Mouse (Mus musculus): ENCODE measurements at regions not wholly inside any gene's neighbourhood (a gene's known extent, or its start where the extent isn't known, plus 50 kb on each side); places are given as distances from the start of the nearest gene placed in this dataset.
A peak's percentile ranks its signal among the peaks of the same experiment; 100 is the strongest.

GRCm38 (mm10) chr3:81482742-81483141 is 446.5 kb downstream of the Pdgfc start:
- H3K9ac ChIP-seq (ENCODE audit: low read depth, low read length) = no peak overlapping the region
- WGBS = 58% methylated on average over 2 of the region's 2 CpGs
- H3K36me3 ChIP-seq (ENCODE audit: control insufficient read depth, insufficient read depth, low read length) = no peaks in the 10 kb centered on the region
- H3K27me3 ChIP-seq (replicated peaks; ENCODE audit: control insufficient read depth, insufficient read depth, low read length) = no peaks in the 10 kb centered on the region
- no peak for ATAC-seq (ENCODE audit: low read depth)
- H3K4me2 ChIP-seq (ENCODE audit: low read depth, low read length) = no peak overlapping the region
- no peak overlapping the region for H3K27ac ChIP-seq (replicated peaks; ENCODE audit: low read depth, low read length)
- H3K9me3 ChIP-seq (ENCODE audit: control insufficient read depth, low read length) = no peaks in the 10 kb centered on the region
- no peaks in the 10 kb centered on the region for H3K4me1 ChIP-seq (ENCODE audit: control insufficient read depth, insufficient read depth, low read length)
- no peak for DNase-seq (ENCODE audit: low spot score)
- no peak overlapping the region for H3K4me3 ChIP-seq (ENCODE audit: low read depth, low read length)

- H3K4me1 ChIP-seq (ENCODE audit: control insufficient read depth, insufficient read depth, low read length) = no peaks in the 10 kb centered on the region
- H3K27ac ChIP-seq (replicated peaks; ENCODE audit: low read depth, low read length) = no peak overlapping the region
- no peak overlapping the region for H3K9ac ChIP-seq (ENCODE audit: low read depth, low read length)
- H3K27me3 ChIP-seq (replicated peaks; ENCODE audit: control insufficient read depth, insufficient read depth, low read length) = no peaks in the 10 kb centered on the region
- DNase-seq (ENCODE audit: low spot score) (peak; percentile 10), ATAC-seq (ENCODE audit: low read depth) (no peak)
- no peaks in the 10 kb centered on the region for H3K36me3 ChIP-seq (ENCODE audit: control insufficient read depth, insufficient read depth, low read length)
- H3K4me2 ChIP-seq (ENCODE audit: low read depth, low read length) = no peak overlapping the region
- no peaks in the 10 kb centered on the region for H3K9me3 ChIP-seq (ENCODE audit: control insufficient read depth, low read length)
- WGBS = 61% methylated on average over 2 of the region's 2 CpGs
- H3K4me3 ChIP-seq (ENCODE audit: low read depth, low read length) = no peak overlapping the region
These were observed 447.1 kb downstream of the Pdgfc start for GRCm38 (mm10) chr3:81483363-81483762.

GRCm38 (mm10) chr3:81505316-81505715 is 427.1 kb upstream of the Ctso start:
- DNase-seq (ENCODE audit: low spot score) (no peak), ATAC-seq (ENCODE audit: low read depth) (no peak)
- no peak overlapping the region for H3K4me3 ChIP-seq (ENCODE audit: low read depth, low read length)
- H3K9ac ChIP-seq (ENCODE audit: low read depth, low read length) = no peak overlapping the region
- 66% methylated on average over 1 of the region's 1 CpGs for whole genome bisulfite sequencing
- H3K9me3 ChIP-seq (ENCODE audit: control insufficient read depth, low read length) = no peaks in the 10 kb centered on the region
- H3K27ac ChIP-seq (replicated peaks; ENCODE audit: low read depth, low read length) = no peak overlapping the region
- H3K27me3 ChIP-seq (replicated peaks; ENCODE audit: control insufficient read depth, insufficient read depth, low read length) = no peaks in the 10 kb centered on the region
- no peaks in the 10 kb centered on the region for H3K4me1 ChIP-seq (ENCODE audit: control insufficient read depth, insufficient read depth, low read length)
- H3K36me3 ChIP-seq (ENCODE audit: control insufficient read depth, insufficient read depth, low read length) = no peaks in the 10 kb centered on the region
- H3K4me2 ChIP-seq (ENCODE audit: low read depth, low read length) = no peak overlapping the region

- 12% methylated on average over 2 of the region's 2 CpGs for WGBS
- Histone ChIP-seq H3K27me3 (replicated peaks; ENCODE audit: control insufficient read depth, insufficient read depth, low read length) (no peaks in the 10 kb centered on the region), H3K27ac (replicated peaks; ENCODE audit: low read depth, low read length) (no peak overlapping the region), H3K4me3 (ENCODE audit: low read depth, low read length) (no peak overlapping the region), H3K4me1 (ENCODE audit: control insufficient read depth, insufficient read depth, low read length) (no peaks in the 10 kb centered on the region), H3K9ac (ENCODE audit: low read depth, low read length) (no peak overlapping the region), H3K9me3 (ENCODE audit: control insufficient read depth, low read length) (no peaks in the 10 kb centered on the region), H3K4me2 (ENCODE audit: low read depth, low read length) (no peak overlapping the region), H3K36me3 (ENCODE audit: control insufficient read depth, insufficient read depth, low read length) (no peaks in the 10 kb centered on the region)
- ATAC-seq (ENCODE audit: low read depth) (no peak), DNase-seq (ENCODE audit: low spot score) (no peak)
These were observed 423.8 kb upstream of the Ctso start for GRCm38 (mm10) chr3:81508611-81509010.

GRCm38 (mm10) chr3:81521804-81522203 is 410.6 kb upstream of the Ctso start:
- 88% methylated on average over 4 of the region's 4 CpGs for WGBS
- H3K27me3 ChIP-seq (replicated peaks; ENCODE audit: control insufficient read depth, insufficient read depth, low read length) = no peaks in the 10 kb centered on the region
- H3K4me2 ChIP-seq (ENCODE audit: low read depth, low read length) = no peak overlapping the region
- H3K4me1 ChIP-seq (ENCODE audit: control insufficient read depth, insufficient read depth, low read length) = no peaks in the 10 kb centered on the region
- H3K9me3 ChIP-seq (ENCODE audit: control insufficient read depth, low read length) = no peaks in the 10 kb centered on the region
- no peak overlapping the region for H3K4me3 ChIP-seq (ENCODE audit: low read depth, low read length)
- no peak overlapping the region for H3K9ac ChIP-seq (ENCODE audit: low read depth, low read length)
- no peak overlapping the region for H3K27ac ChIP-seq (replicated peaks; ENCODE audit: low read depth, low read length)
- no peaks in the 10 kb centered on the region for H3K36me3 ChIP-seq (ENCODE audit: control insufficient read depth, insufficient read depth, low read length)
- DNase-seq (ENCODE audit: low spot score) = no peak
- no peak for ATAC-seq (ENCODE audit: low read depth)

GRCm38 (mm10) chr3:81530872-81531271 is 401.5 kb upstream of the Ctso start:
- 92% methylated on average over 1 of the region's 1 CpGs for WGBS
- Histone ChIP-seq H3K27ac (replicated peaks; ENCODE audit: low read depth, low read length) (no peak overlapping the region), H3K36me3 (ENCODE audit: control insufficient read depth, insufficient read depth, low read length) (no peaks in the 10 kb centered on the region), H3K9me3 (ENCODE audit: control insufficient read depth, low read length) (no peaks in the 10 kb centered on the region), H3K9ac (ENCODE audit: low read depth, low read length) (no peak overlapping the region), H3K4me3 (ENCODE audit: low read depth, low read length) (no peak overlapping the region), H3K27me3 (replicated peaks; ENCODE audit: control insufficient read depth, insufficient read depth, low read length) (no peaks in the 10 kb centered on the region), H3K4me2 (ENCODE audit: low read depth, low read length) (no peak overlapping the region), H3K4me1 (ENCODE audit: control insufficient read depth, insufficient read depth, low read length) (no peaks in the 10 kb centered on the region)
- no peak for DNase-seq (ENCODE audit: low spot score)
- no peak for ATAC-seq (ENCODE audit: low read depth)

- DNase-seq (ENCODE audit: low spot score) (peak; percentile 7), ATAC-seq (ENCODE audit: low read depth) (no peak)
- Histone ChIP-seq H3K9ac (ENCODE audit: low read depth, low read length) (no peak overlapping the region), H3K4me1 (ENCODE audit: control insufficient read depth, insufficient read depth, low read length) (no peaks in the 10 kb centered on the region), H3K27ac (replicated peaks; ENCODE audit: low read depth, low read length) (no peak overlapping the region), H3K4me2 (ENCODE audit: low read depth, low read length) (no peak overlapping the region), H3K27me3 (replicated peaks; ENCODE audit: control insufficient read depth, insufficient read depth, low read length) (no peaks in the 10 kb centered on the region), H3K36me3 (ENCODE audit: control insufficient read depth, insufficient read depth, low read length) (no peaks in the 10 kb centered on the region), H3K4me3 (ENCODE audit: low read depth, low read length) (no peak overlapping the region), H3K9me3 (ENCODE audit: control insufficient read depth, low read length) (no peaks in the 10 kb centered on the region)
- WGBS = 88% methylated on average over 4 of the region's 4 CpGs
These were observed 396.8 kb upstream of the Ctso start for GRCm38 (mm10) chr3:81535448-81536205.

GRCm38 (mm10) chr3:81554773-81555172 is 377.6 kb upstream of the Ctso start:
- Histone ChIP-seq H3K9ac (ENCODE audit: low read depth, low read length) (no peak overlapping the region), H3K4me3 (ENCODE audit: low read depth, low read length) (no peak overlapping the region), H3K36me3 (ENCODE audit: control insufficient read depth, insufficient read depth, low read length) (no peaks in the 10 kb centered on the region), H3K4me2 (ENCODE audit: low read depth, low read length) (no peak overlapping the region), H3K27me3 (replicated peaks; ENCODE audit: control insufficient read depth, insufficient read depth, low read length) (no peaks in the 10 kb centered on the region), H3K27ac (replicated peaks; ENCODE audit: low read depth, low read length) (no peak overlapping the region), H3K4me1 (ENCODE audit: control insufficient read depth, insufficient read depth, low read length) (no peaks in the 10 kb centered on the region), H3K9me3 (ENCODE audit: control insufficient read depth, low read length) (no peaks in the 10 kb centered on the region)
- no peak for DNase-seq (ENCODE audit: low spot score)
- ATAC-seq (ENCODE audit: low read depth) = no peak
- 53% methylated on average over 7 of the region's 7 CpGs for WGBS

GRCm38 (mm10) chr3:81562610-81563258 is 369.7 kb upstream of the Ctso start:
- WGBS = 87% methylated on average over 2 of the region's 2 CpGs
- DNase-seq (ENCODE audit: low spot score) (no peak), ATAC-seq (ENCODE audit: low read depth) (no peak)
- Histone ChIP-seq H3K4me3 (ENCODE audit: low read depth, low read length) (no peak overlapping the region), H3K4me1 (ENCODE audit: control insufficient read depth, insufficient read depth, low read length) (no peaks in the 10 kb centered on the region), H3K9me3 (ENCODE audit: control insufficient read depth, low read length) (no peaks in the 10 kb centered on the region), H3K27ac (replicated peaks; ENCODE audit: low read depth, low read length) (no peak overlapping the region), H3K27me3 (replicated peaks; ENCODE audit: control insufficient read depth, insufficient read depth, low read length) (no peaks in the 10 kb centered on the region), H3K36me3 (ENCODE audit: control insufficient read depth, insufficient read depth, low read length) (no peaks in the 10 kb centered on the region), H3K4me2 (ENCODE audit: low read depth, low read length) (no peak overlapping the region), H3K9ac (ENCODE audit: low read depth, low read length) (no peak overlapping the region)

All from embryonic facial prominence, embryonic 14.5 days (tissue).